Mouse (Mus musculus): ENCODE measurements around the gene Actr3. TPM values are rescaled to one million over a fixed set of nuclear protein-coding genes. Genes with fewer than 3 reads are reported as not detected.
"Not testable (repeated sequence)": the region's sequence is repeated elsewhere in the genome, so short reads cannot be mapped to it uniquely, and the experiment has no call there.

The Actr3 gene
- polyA plus RNA-seq, 1 experiment from 2014 or later, result 258 TPM

- not testable (repeated sequence) for H3K27me3 ChIP-seq (replicated peaks); H3K4me2 ChIP-seq (replicated peaks); H3K4me3 ChIP-seq; H3K9me3 ChIP-seq; H3K27ac ChIP-seq; ATAC-seq (ENCODE audit: low FRiP score, low read depth); H3K9ac ChIP-seq; H3K36me3 ChIP-seq; H3K4me1 ChIP-seq
- 88% methylated on average over 1 of the region's 1 CpGs for WGBS
Measured at GRCm38 (mm10) chr1:125389634-125390033, 45.9 kb downstream of the Actr3 start.

GRCm38 (mm10) chr1:125388370-125388769 lies 47.2 kb downstream of the Actr3 start:
- Histone ChIP-seq H3K9me3 (no peaks in the 10 kb centered on the region), H3K36me3 (peaks cover 4% of the 10 kb centered on the region; the same call in 1 of the 2 replicates), H3K4me2 (replicated peaks) (no peak overlapping the region), H3K9ac (no peak overlapping the region), H3K4me1 (no peaks in the 10 kb centered on the region), H3K27me3 (replicated peaks) (no peaks in the 10 kb centered on the region), H3K27ac (no peak overlapping the region), H3K4me3 (no peak overlapping the region)
- no peak for ATAC-seq (ENCODE audit: low FRiP score, low read depth)
- WGBS, result 31% methylated on average over 3 of the region's 3 CpGs

GRCm38 (mm10) chr1:125386217-125386616 lies 49.3 kb downstream of the Actr3 start:
- H3K9me3 ChIP-seq, result no peaks in the 10 kb centered on the region
- no peak overlapping the region for H3K27ac ChIP-seq
- WGBS, result 77% methylated on average over 7 of the region's 7 CpGs
- no peak overlapping the region for H3K9ac ChIP-seq
- H3K27me3 ChIP-seq (replicated peaks), result no peaks in the 10 kb centered on the region
- no peaks in the 10 kb centered on the region for H3K4me1 ChIP-seq
- no peaks in the 10 kb centered on the region for H3K36me3 ChIP-seq
- H3K4me3 ChIP-seq, result no peak overlapping the region
- no peak overlapping the region for H3K4me2 ChIP-seq (replicated peaks)
- ATAC-seq (ENCODE audit: low FRiP score, low read depth), result no peak

GRCm38 (mm10) chr1:125382622-125383021 lies 52.9 kb downstream of the Actr3 start:
- H3K9ac ChIP-seq, result no peak overlapping the region
- no peak overlapping the region for H3K4me2 ChIP-seq (replicated peaks)
- H3K27ac ChIP-seq, result no peak overlapping the region
- no peaks in the 10 kb centered on the region for H3K4me1 ChIP-seq
- no peak overlapping the region for H3K4me3 ChIP-seq
- H3K9me3 ChIP-seq, result no peaks in the 10 kb centered on the region
- H3K27me3 ChIP-seq (replicated peaks), result no peaks in the 10 kb centered on the region
- 63% methylated on average over 6 of the region's 6 CpGs for WGBS
- H3K36me3 ChIP-seq, result no peaks in the 10 kb centered on the region
- ATAC-seq (ENCODE audit: low FRiP score, low read depth), result no peak

GRCm38 (mm10) chr1:125378889-125379288 lies 56.6 kb downstream of the Actr3 start:
- H3K27ac ChIP-seq, result no peak overlapping the region
- H3K4me2 ChIP-seq (replicated peaks), result no peak overlapping the region
- H3K4me1 ChIP-seq, result no peaks in the 10 kb centered on the region
- no peak for ATAC-seq (ENCODE audit: low FRiP score, low read depth)
- no peak overlapping the region for H3K4me3 ChIP-seq
- H3K27me3 ChIP-seq (replicated peaks), result no peaks in the 10 kb centered on the region
- WGBS, result 64% methylated on average over 3 of the region's 3 CpGs
- H3K9me3 ChIP-seq, result no peaks in the 10 kb centered on the region
- H3K36me3 ChIP-seq, result no peaks in the 10 kb centered on the region
- H3K9ac ChIP-seq, result no peak overlapping the region

DNA sequence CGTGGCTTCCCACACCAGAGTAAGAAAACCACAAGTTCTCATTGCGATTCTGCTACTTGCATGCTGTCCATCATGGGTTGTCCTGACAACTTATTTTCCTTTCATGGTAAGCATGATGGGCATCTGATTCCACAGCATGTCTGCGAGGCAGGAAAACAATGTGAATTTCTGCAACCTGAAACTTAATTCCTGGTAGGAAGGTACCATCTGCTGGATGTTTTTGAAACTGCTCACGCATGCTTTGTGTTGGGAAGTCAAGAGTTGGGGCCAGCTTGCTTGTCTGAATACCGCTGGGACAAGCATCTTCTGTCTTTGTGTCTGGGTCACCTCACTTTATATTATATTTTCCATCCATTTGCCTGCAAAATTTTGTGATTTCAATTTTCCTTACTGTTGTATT lies 62.7 kb downstream of the Actr3 start:
- WGBS, result 80% methylated on average over 5 of the region's 5 CpGs
- Histone ChIP-seq H3K4me2 (replicated peaks) (no peak overlapping the region), H3K4me1 (no peaks in the 10 kb centered on the region), H3K4me3 (no peak overlapping the region), H3K9me3 (no peaks in the 10 kb centered on the region), H3K9ac (no peak overlapping the region), H3K27me3 (replicated peaks) (no peaks in the 10 kb centered on the region), H3K27ac (no peak overlapping the region), H3K36me3 (no peaks in the 10 kb centered on the region)
- no peak for ATAC-seq (ENCODE audit: low FRiP score, low read depth)

GRCm38 (mm10) chr1:125370779-125371178 lies 64.7 kb downstream of the Actr3 start:
- H3K9me3 ChIP-seq, result no peaks in the 10 kb centered on the region
- H3K9ac ChIP-seq, result no peak overlapping the region
- H3K27ac ChIP-seq, result no peak overlapping the region
- ATAC-seq (ENCODE audit: low FRiP score, low read depth), result peak; percentile 79; the same call in 1 of the 2 replicates
- H3K4me2 ChIP-seq (replicated peaks), result no peak overlapping the region
- H3K36me3 ChIP-seq, result no peaks in the 10 kb centered on the region
- H3K4me1 ChIP-seq, result no peaks in the 10 kb centered on the region
- 40% methylated on average over 6 of the region's 6 CpGs for WGBS
- no peaks in the 10 kb centered on the region for H3K27me3 ChIP-seq (replicated peaks)
- no peak overlapping the region for H3K4me3 ChIP-seq

- 0 out of 2 replicates have a peak, but pooled peaks have one; percentile 25 for ATAC-seq (ENCODE audit: low FRiP score, low read depth)
- no peaks in the 10 kb centered on the region for H3K4me1 ChIP-seq
- no peak overlapping the region for H3K4me3 ChIP-seq
- H3K4me2 ChIP-seq (replicated peaks), result no peak overlapping the region
- no peaks in the 10 kb centered on the region for H3K36me3 ChIP-seq
- no peak overlapping the region for H3K27ac ChIP-seq
- H3K27me3 ChIP-seq (replicated peaks), result no peaks in the 10 kb centered on the region
- H3K9me3 ChIP-seq, result no peaks in the 10 kb centered on the region
- no peak overlapping the region for H3K9ac ChIP-seq
- WGBS, result 96% methylated on average over 4 of the region's 4 CpGs
Measured at GRCm38 (mm10) chr1:125365576-125365975, 70.0 kb downstream of the Actr3 start.

- Histone ChIP-seq H3K9me3 (0 out of 2 replicates have a peak, but pooled peaks cover 5% of the 10 kb centered on the region), H3K27ac (no peak overlapping the region), H3K4me1 (no peaks in the 10 kb centered on the region), H3K9ac (no peak overlapping the region), H3K4me3 (no peak overlapping the region), H3K36me3 (no peaks in the 10 kb centered on the region), H3K27me3 (replicated peaks) (no peaks in the 10 kb centered on the region), H3K4me2 (replicated peaks) (no peak overlapping the region)
- ATAC-seq (ENCODE audit: low FRiP score, low read depth), result no peak
- 88% methylated on average over 4 of the region's 4 CpGs for WGBS
Measured at GRCm38 (mm10) chr1:125351416-125352037, 84.0 kb downstream of the Actr3 start.

- H3K4me3 ChIP-seq, result no peak overlapping the region
- WGBS, result 92% methylated on average over 5 of the region's 5 CpGs
- no peak overlapping the region for H3K4me2 ChIP-seq (replicated peaks)
- no peak overlapping the region for H3K27ac ChIP-seq
- H3K9ac ChIP-seq, result no peak overlapping the region
- no peak for ATAC-seq (ENCODE audit: low FRiP score, low read depth)
- H3K9me3 ChIP-seq, result 0 out of 2 replicates have a peak, but pooled peaks cover 5% of the 10 kb centered on the region
- no peaks in the 10 kb centered on the region for H3K4me1 ChIP-seq
- H3K36me3 ChIP-seq, result no peaks in the 10 kb centered on the region
- no peaks in the 10 kb centered on the region for H3K27me3 ChIP-seq (replicated peaks)
Measured at GRCm38 (mm10) chr1:125350843-125351242, 84.7 kb downstream of the Actr3 start.

GRCm38 (mm10) chr1:125345854-125346253 lies 89.7 kb downstream of the Actr3 start:
- WGBS, result 95% methylated on average over 9 of the region's 9 CpGs
- Histone ChIP-seq H3K9ac (no peak overlapping the region), H3K27me3 (replicated peaks) (no peaks in the 10 kb centered on the region), H3K27ac (no peak overlapping the region), H3K4me2 (replicated peaks) (no peak overlapping the region), H3K36me3 (no peaks in the 10 kb centered on the region), H3K9me3 (0 out of 2 replicates have a peak, but pooled peaks cover 5% of the 10 kb centered on the region), H3K4me3 (no peak overlapping the region), H3K4me1 (no peaks in the 10 kb centered on the region)
- no peak for ATAC-seq (ENCODE audit: low FRiP score, low read depth)

GRCm38 (mm10) chr1:125345448-125345847 lies 90.1 kb downstream of the Actr3 start:
- Histone ChIP-seq H3K36me3 (no peaks in the 10 kb centered on the region), H3K9me3 (0 out of 2 replicates have a peak, but pooled peaks cover 3% of the 10 kb centered on the region), H3K4me2 (replicated peaks) (no peak overlapping the region), H3K4me1 (no peaks in the 10 kb centered on the region), H3K9ac (no peak overlapping the region), H3K27me3 (replicated peaks) (no peaks in the 10 kb centered on the region), H3K27ac (no peak overlapping the region), H3K4me3 (no peak overlapping the region)
- ATAC-seq (ENCODE audit: low FRiP score, low read depth), result no peak
- whole genome bisulfite sequencing, result 92% methylated on average over 6 of the region's 6 CpGs

- Histone ChIP-seq H3K27ac (no peak overlapping the region), H3K36me3 (no peaks in the 10 kb centered on the region), H3K9me3 (no peaks in the 10 kb centered on the region), H3K4me1 (no peaks in the 10 kb centered on the region), H3K9ac (no peak overlapping the region), H3K4me3 (no peak overlapping the region), H3K4me2 (replicated peaks) (no peak overlapping the region), H3K27me3 (replicated peaks) (no peaks in the 10 kb centered on the region)
- ATAC-seq (ENCODE audit: low FRiP score, low read depth), result no peak
- 79% methylated on average over 2 of the region's 2 CpGs for WGBS
Measured at GRCm38 (mm10) chr1:125343105-125343504, 92.4 kb downstream of the Actr3 start.

All from neural tube, embryonic 12.5 days (tissue).